Mouse (Mus musculus): ENCODE results near the gene Gm20388. TPM values are rescaled to one million over a fixed set of nuclear protein-coding genes. Genes with fewer than 3 reads are reported as not detected.

The Gm20388 gene
- polyA plus RNA-seq, 1 experiment = 18.7 TPM

- Histone ChIP-seq H3K27me3 (ENCODE audit: control insufficient read depth, insufficient read depth, low read length) (no peaks in the 10 kb centered on the region), H3K27ac (ENCODE audit: insufficient read depth, low read length) (no peak overlapping the region), H3K4me3 (replicated peaks; ENCODE audit: insufficient read depth, low read depth, low read length) (no peak overlapping the region), H3K4me1 (ENCODE audit: control insufficient read depth, insufficient read depth, low read length) (no peaks in the 10 kb centered on the region)
- no peak for TF ChIP-seq CTCF (IDR thresholded peaks at IDR 0.05; ENCODE audit: borderline replicate concordance, insufficient read depth, low read depth, low read length)
- TF ChIP-seq POLR2A (IDR thresholded peaks at IDR 0.05; ENCODE audit: borderline replicate concordance, insufficient read depth, low read length) = no peak
- WGBS = 86% methylated on average over 25 of the region's 25 CpGs
- no peak for DNase-seq
These were observed 1461.4 kb downstream of the Gm20388 start for GRCm38 (mm10) chr8:121371911-121372638.

DNA sequence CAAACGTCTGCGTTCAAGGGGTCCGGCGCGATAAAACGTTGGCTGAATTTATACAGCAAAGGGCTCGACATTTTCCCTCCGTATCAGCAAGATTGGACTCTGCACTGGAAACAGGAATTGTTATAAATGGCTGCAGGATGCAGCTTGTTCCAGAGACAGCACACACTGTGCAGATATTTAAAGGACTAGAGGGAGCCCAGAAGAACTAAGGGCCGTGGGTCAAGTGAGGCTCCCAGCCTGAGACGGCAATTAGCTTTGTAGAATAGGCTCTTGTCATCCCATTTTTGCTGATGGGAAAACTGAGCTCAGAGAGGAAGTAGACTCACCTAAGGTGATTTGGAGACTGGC lies 1462.0 kb downstream of the Gm20388 start:
- DNase-seq = no peak
- no peak overlapping the region for H3K4me3 ChIP-seq (replicated peaks; ENCODE audit: insufficient read depth, low read depth, low read length)
- no peaks in the 10 kb centered on the region for H3K27me3 ChIP-seq (ENCODE audit: control insufficient read depth, insufficient read depth, low read length)
- no peaks in the 10 kb centered on the region for H3K4me1 ChIP-seq (ENCODE audit: control insufficient read depth, insufficient read depth, low read length)
- TF ChIP-seq CTCF (IDR thresholded peaks at IDR 0.05; ENCODE audit: borderline replicate concordance, insufficient read depth, low read depth, low read length) (no peak), POLR2A (IDR thresholded peaks at IDR 0.05; ENCODE audit: borderline replicate concordance, insufficient read depth, low read length) (no peak)
- 86% methylated on average over 10 of the region's 10 CpGs for WGBS
- no peak overlapping the region for H3K27ac ChIP-seq (ENCODE audit: insufficient read depth, low read length)

DNA sequence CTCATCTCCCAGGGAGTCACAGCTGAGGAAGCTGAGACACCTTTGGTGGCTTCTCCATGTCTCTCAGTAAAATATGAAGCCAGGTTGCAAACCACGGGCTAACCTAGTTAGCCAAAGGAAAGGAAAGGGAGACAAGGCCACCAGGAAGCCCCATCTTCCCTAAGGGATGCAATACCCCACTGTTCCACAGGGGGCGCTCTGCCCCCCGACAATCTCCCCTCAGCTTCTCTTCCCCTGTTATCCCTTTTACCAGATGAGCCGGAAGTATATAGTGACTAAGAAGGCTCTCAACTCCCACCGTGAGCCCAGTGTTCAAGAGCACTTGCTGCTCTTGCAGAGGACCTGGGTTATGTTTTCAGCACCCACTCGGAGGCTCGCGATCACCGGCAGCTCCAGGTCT lies 1463.6 kb downstream of the Gm20388 start:
- TF ChIP-seq POLR2A (IDR thresholded peaks at IDR 0.05; ENCODE audit: borderline replicate concordance, insufficient read depth, low read length) (no peak), CTCF (IDR thresholded peaks at IDR 0.05; ENCODE audit: borderline replicate concordance, insufficient read depth, low read depth, low read length) (0 out of 2 replicates have a peak, but pooled peaks have one; percentile 16)
- Histone ChIP-seq H3K27me3 (ENCODE audit: control insufficient read depth, insufficient read depth, low read length) (no peaks in the 10 kb centered on the region), H3K27ac (ENCODE audit: insufficient read depth, low read length) (no peak overlapping the region), H3K4me1 (ENCODE audit: control insufficient read depth, insufficient read depth, low read length) (no peaks in the 10 kb centered on the region), H3K4me3 (replicated peaks; ENCODE audit: insufficient read depth, low read depth, low read length) (no peak overlapping the region)
- 26% methylated on average over 9 of the region's 9 CpGs for WGBS
- DNase-seq = no peak

- 1% methylated on average over 8 of the region's 8 CpGs for WGBS
- no peaks in the 10 kb centered on the region for H3K4me1 ChIP-seq (ENCODE audit: control insufficient read depth, insufficient read depth, low read length)
- peak; percentile 23 to 49 for DNase-seq
- no peaks in the 10 kb centered on the region for H3K27me3 ChIP-seq (ENCODE audit: control insufficient read depth, insufficient read depth, low read length)
- no peak overlapping the region for H3K27ac ChIP-seq (ENCODE audit: insufficient read depth, low read length)
- no peak overlapping the region for H3K4me3 ChIP-seq (replicated peaks; ENCODE audit: insufficient read depth, low read depth, low read length)
- no peak for TF ChIP-seq POLR2A (IDR thresholded peaks at IDR 0.05; ENCODE audit: borderline replicate concordance, insufficient read depth, low read length)
- no peak for TF ChIP-seq CTCF (IDR thresholded peaks at IDR 0.05; ENCODE audit: borderline replicate concordance, insufficient read depth, low read depth, low read length)
These were observed 1464.1 kb downstream of the Gm20388 start for GRCm38 (mm10) chr8:121374777-121375176.

DNA sequence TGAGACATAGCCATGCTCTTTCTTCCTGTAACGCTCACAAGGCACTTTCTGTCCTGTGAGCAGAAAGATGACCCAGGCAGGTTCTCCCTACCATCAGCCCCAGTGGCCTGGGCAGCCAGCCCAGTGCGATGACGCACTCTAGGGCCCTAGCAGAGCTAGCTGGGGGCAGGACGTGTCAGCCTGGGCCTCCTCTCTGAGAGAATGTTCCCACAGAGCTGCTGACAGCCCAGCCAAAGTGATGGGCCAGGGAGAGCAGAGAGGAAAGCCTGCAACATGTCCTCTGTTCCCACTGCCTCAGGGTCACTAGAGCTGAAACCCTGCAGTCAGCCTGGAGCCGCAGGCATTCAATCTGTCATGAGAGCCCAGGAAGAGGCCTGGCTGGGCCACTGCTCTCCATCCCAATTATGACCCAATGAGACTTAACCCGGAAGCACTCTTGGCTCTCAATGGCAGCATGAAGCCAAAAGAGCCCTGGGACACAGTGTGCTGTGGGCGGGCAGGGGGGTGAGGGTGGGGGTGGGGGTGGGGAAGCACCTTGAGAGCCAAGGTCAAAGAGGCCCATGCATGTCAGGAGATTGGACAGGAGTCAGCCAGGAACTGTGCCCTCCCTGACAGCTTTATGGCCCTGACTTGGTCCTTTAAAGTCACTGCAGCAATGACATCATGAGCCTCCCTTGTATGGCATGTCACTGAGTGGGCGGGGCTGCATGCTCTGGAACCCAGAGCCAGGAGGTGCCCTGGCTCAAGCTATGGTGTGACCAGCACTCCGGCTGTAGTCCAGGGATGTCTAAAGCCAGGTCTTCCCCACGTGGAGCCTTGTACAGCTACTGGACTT lies 1465.7 kb downstream of the Gm20388 start:
- Histone ChIP-seq H3K27ac (ENCODE audit: insufficient read depth, low read length) (no peak overlapping the region), H3K4me1 (ENCODE audit: control insufficient read depth, insufficient read depth, low read length) (no peaks in the 10 kb centered on the region), H3K27me3 (ENCODE audit: control insufficient read depth, insufficient read depth, low read length) (no peaks in the 10 kb centered on the region), H3K4me3 (replicated peaks; ENCODE audit: insufficient read depth, low read depth, low read length) (no peak overlapping the region)
- TF ChIP-seq POLR2A (IDR thresholded peaks at IDR 0.05; ENCODE audit: borderline replicate concordance, insufficient read depth, low read length) (no peak), CTCF (IDR thresholded peaks at IDR 0.05; ENCODE audit: borderline replicate concordance, insufficient read depth, low read depth, low read length) (no peak)
- DNase-seq = peak; percentile 23 to 51
- WGBS = 61% methylated on average over 10 of the region's 10 CpGs

GRCm38 (mm10) chr8:121377680-121378079 lies 1467.0 kb downstream of the Gm20388 start:
- Histone ChIP-seq H3K4me1 (ENCODE audit: control insufficient read depth, insufficient read depth, low read length) (no peaks in the 10 kb centered on the region), H3K27ac (ENCODE audit: insufficient read depth, low read length) (no peak overlapping the region), H3K27me3 (ENCODE audit: control insufficient read depth, insufficient read depth, low read length) (no peaks in the 10 kb centered on the region), H3K4me3 (replicated peaks; ENCODE audit: insufficient read depth, low read depth, low read length) (no peak overlapping the region)
- no peak for TF ChIP-seq CTCF (IDR thresholded peaks at IDR 0.05; ENCODE audit: borderline replicate concordance, insufficient read depth, low read depth, low read length)
- no peak for TF ChIP-seq POLR2A (IDR thresholded peaks at IDR 0.05; ENCODE audit: borderline replicate concordance, insufficient read depth, low read length)
- DNase-seq = no peak
- WGBS = 41% methylated on average over 10 of the region's 10 CpGs

GRCm38 (mm10) chr8:121379387-121379786 lies 1468.7 kb downstream of the Gm20388 start:
- TF ChIP-seq CTCF (IDR thresholded peaks at IDR 0.05; ENCODE audit: borderline replicate concordance, insufficient read depth, low read depth, low read length) = no peak
- no peak for TF ChIP-seq POLR2A (IDR thresholded peaks at IDR 0.05; ENCODE audit: borderline replicate concordance, insufficient read depth, low read length)
- 88% methylated on average over 1 of the region's 1 CpGs for WGBS
- H3K27me3 ChIP-seq (ENCODE audit: control insufficient read depth, insufficient read depth, low read length) = no peaks in the 10 kb centered on the region; the same call in 1 of the 2 replicates
- H3K4me3 ChIP-seq (replicated peaks; ENCODE audit: insufficient read depth, low read depth, low read length) = no peak overlapping the region
- H3K4me1 ChIP-seq (ENCODE audit: control insufficient read depth, insufficient read depth, low read length) = no peaks in the 10 kb centered on the region
- DNase-seq = no peak
- H3K27ac ChIP-seq (ENCODE audit: insufficient read depth, low read length) = no peak overlapping the region
